Mouse (Mus musculus): ENCODE data around the gene Mxd4.

- TF ChIP-seq POLR2A (IDR thresholded peaks at IDR 0.05; ENCODE audit: extremely low read depth, insufficient read depth, low read length): no peak
- no peak for TF ChIP-seq CTCF (IDR thresholded peaks at IDR 0.05; ENCODE audit: low read depth, low read length)
Observed at GRCm38 (mm10) chr5:34235056-34235455, 47.5 kb upstream of the Mxd4 start.

Measured in liver, adult 2 months (tissue).